Mouse (Mus musculus) Muller cell, postnatal 12 days (primary cell): ENCODE results near the gene Nnmt.
A peak's percentile ranks its signal among the peaks of the same experiment; 100 is the strongest.

Source experiments
- DNase-seq: peaks from one replicate; pipeline ENCODE4 v3.0.0-alpha.2; 2015; ENCODE audit errors: inconsistent ontology term

Nnmt gene

GRCm38 (mm10) chr9:48635576-48636350, 30.8 kb upstream of the Nnmt start:
- no peak for DNase-seq

- no peak for DNase-seq
These were observed 28.2 kb upstream of the Nnmt start for GRCm38 (mm10) chr9:48633147-48633546.

- DNase-seq = no peak
These were observed 14.3 kb upstream of the Nnmt start for GRCm38 (mm10) chr9:48619268-48619667.

- peak; percentile 58 for DNase-seq
These were observed 13.6 kb upstream of the Nnmt start for GRCm38 (mm10) chr9:48618589-48618988.

GRCm38 (mm10) chr9:48618111-48618510, 13.2 kb upstream of the Nnmt start:
- no peak for DNase-seq

GRCm38 (mm10) chr9:48617511-48618010, 12.6 kb upstream of the Nnmt start:
- no peak for DNase-seq

GRCm38 (mm10) chr9:48613221-48613620, 8.3 kb upstream of the Nnmt start:
- no peak for DNase-seq

GRCm38 (mm10) chr9:48612542-48612941, 7.6 kb upstream of the Nnmt start:
- DNase-seq = no peak

- no peak for DNase-seq
These were observed 6.1 kb upstream of the Nnmt start for GRCm38 (mm10) chr9:48611032-48611431.

GRCm38 (mm10) chr9:48609734-48610133, 4.8 kb upstream of the Nnmt start:
- DNase-seq = no peak

GRCm38 (mm10) chr9:48607417-48607816, 2.5 kb upstream of the Nnmt start:
- DNase-seq = peak; percentile 20

- DNase-seq = no peak
These were observed 1.2 kb upstream of the Nnmt start for GRCm38 (mm10) chr9:48606171-48606570.

GRCm38 (mm10) chr9:48605697-48606096, 744 bp upstream of the Nnmt start:
- DNase-seq = no peak

GRCm38 (mm10) chr9:48604226-48604625, 727 bp downstream of the Nnmt start:
- no peak for DNase-seq

- no peak for DNase-seq
These were observed 4.1 kb downstream of the Nnmt start for GRCm38 (mm10) chr9:48600881-48601280.

- no peak for DNase-seq
These were observed 4.9 kb downstream of the Nnmt start for GRCm38 (mm10) chr9:48600066-48600465.

GRCm38 (mm10) chr9:48597494-48597893, 7.5 kb downstream of the Nnmt start:
- DNase-seq = no peak

- DNase-seq = no peak
These were observed 8.0 kb downstream of the Nnmt start for GRCm38 (mm10) chr9:48596924-48597323.

- no peak for DNase-seq
These were observed 11.0 kb downstream of the Nnmt start for GRCm38 (mm10) chr9:48593915-48594314.

- no peak for DNase-seq
These were observed 14.3 kb downstream of the Nnmt start for GRCm38 (mm10) chr9:48590606-48591005.

- DNase-seq = peak; percentile 19
These were observed 18.6 kb downstream of the Nnmt start for GRCm38 (mm10) chr9:48586332-48586731.

- DNase-seq = no peak
These were observed 24.1 kb downstream of the Nnmt start for GRCm38 (mm10) chr9:48580808-48581207.

GRCm38 (mm10) chr9:48562388-48562787, 42.6 kb downstream of the Nnmt start:
- DNase-seq = no peak
